Mouse (Mus musculus): ENCODE results near the gene Ttc8. TPM values are rescaled to one million over a fixed set of nuclear protein-coding genes. Genes with fewer than 3 reads are reported as not detected.
"Not testable (repeated sequence)": the region's sequence is repeated elsewhere in the genome, so short reads cannot be mapped to it uniquely, and the experiment has no call there.

The Ttc8 gene
- polyA plus RNA-seq, 1 experiment from 2014 or later: 35.7 TPM

DNA sequence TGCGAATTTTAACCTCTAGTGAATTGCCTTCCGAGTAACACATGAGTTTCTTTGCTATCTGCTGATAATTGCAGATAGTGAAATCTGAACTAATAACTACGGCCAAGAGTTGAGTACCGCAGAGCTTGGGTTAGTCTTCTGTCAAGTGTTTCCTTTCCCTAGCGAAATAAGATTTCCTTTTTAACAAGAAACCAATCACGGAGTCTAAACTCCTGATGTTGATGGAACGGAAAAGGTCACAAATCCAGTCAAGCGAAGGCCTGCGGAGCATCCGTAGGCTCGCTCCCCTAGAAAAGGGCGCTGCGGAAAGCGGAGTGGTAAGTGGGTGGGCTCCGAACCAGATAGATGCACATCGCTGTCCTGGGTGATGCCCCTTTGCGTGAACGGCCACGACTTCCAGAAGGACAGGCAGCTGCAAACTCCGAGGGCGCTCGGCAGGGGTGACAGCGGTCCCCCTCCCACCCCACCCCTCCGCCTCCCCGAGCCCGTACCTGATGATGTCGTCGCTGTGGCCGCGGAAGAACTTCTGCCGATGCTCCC is 20.0 kb upstream of the Ttc8 start:
- no peak overlapping the region; the same call in 1 of the 2 replicates for H3K9ac ChIP-seq (ENCODE audit: low read length)
- H3K4me2 ChIP-seq (ENCODE audit: low read depth, severe bottlenecking): peak overlapping the region; percentile 85
- ATAC-seq (ENCODE audit: insufficient number of reproducible peaks, low FRiP score, low TSS enrichment, low read depth) (peak; percentile 41; the same call in 1 of the 2 replicates), DNase-seq (ENCODE audit: low spot score) (peak; percentile 56)
- H3K36me3 ChIP-seq (ENCODE audit: control insufficient read depth, insufficient read depth, low read length): no peaks in the 10 kb centered on the region
- no peaks in the 10 kb centered on the region for H3K9me3 ChIP-seq (ENCODE audit: control insufficient read depth, low read length)
- H3K27ac ChIP-seq (replicated peaks; ENCODE audit: low read depth, low read length): no peak overlapping the region
- peaks cover 11% of the 10 kb centered on the region for H3K27me3 ChIP-seq (ENCODE audit: control insufficient read depth, insufficient read depth, low read length)
- no peaks in the 10 kb centered on the region; the same call in 1 of the 2 replicates for H3K4me1 ChIP-seq (ENCODE audit: control insufficient read depth, insufficient read depth, low read length)
- 5% methylated on average over 31 of the region's 31 CpGs for WGBS
- H3K4me3 ChIP-seq (ENCODE audit: low read depth, low read length): peak overlapping the region; percentile 66

DNA sequence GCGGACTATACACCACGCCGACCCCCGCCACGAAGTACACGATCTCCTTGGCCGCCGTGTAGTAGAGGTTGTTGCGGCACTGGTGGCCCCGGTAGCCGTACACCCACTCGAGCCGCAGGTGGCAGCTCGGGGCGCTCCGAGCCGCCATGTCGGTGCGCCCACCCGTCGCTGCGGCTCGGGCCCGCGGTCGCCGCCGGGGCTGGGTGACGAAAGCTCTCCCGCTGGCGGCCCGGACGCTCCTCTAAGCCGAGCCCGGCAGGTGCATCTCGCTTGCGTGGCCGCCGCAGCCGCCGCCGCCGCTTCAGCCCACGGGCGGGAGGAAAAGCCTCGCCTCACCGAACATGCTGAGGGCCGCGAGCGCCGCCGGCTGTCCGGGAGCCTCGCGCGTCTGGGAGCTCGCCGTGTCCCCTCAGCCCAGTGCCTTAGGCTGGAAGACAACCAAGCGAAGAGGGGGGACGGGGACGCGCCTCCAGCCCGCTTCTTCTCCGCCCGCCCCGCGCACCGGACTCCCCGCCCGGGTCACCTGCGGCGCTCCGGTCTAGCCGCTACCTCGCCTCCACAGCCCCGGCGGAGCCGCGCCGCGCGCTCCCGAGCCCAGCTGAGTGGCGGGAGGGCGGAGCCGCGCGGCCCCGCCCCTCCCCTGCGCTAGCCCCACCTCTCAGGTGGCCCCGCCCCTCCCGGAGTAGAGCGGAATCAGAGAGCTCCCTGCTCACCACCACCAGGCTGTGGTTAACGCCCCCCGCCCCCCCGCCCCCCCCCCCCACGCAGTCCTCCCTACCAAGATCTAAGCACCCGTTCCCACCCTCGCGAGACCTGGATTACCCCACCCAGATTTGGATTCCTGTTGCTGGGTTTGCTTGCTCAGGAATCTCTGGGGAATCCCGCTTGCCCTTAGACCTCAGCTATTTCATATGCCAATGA is 19.2 kb upstream of the Ttc8 start, which contains the start of gene Eml5:
Gene Eml5 (minus strand): TSS at position 604 of the 921 bp plus-strand sequence.
- Histone ChIP-seq H3K27me3 (ENCODE audit: control insufficient read depth, insufficient read depth, low read length) (peaks cover 11% of the 10 kb centered on the region), H3K9ac (ENCODE audit: low read length) (peak within 1 kb of the TSS; percentile 50; the same call in 1 of the 2 replicates), H3K9me3 (ENCODE audit: control insufficient read depth, low read length) (no peaks in the 10 kb centered on the region), H3K4me2 (ENCODE audit: low read depth, severe bottlenecking) (peak within 1 kb of the TSS; percentile 85), H3K4me1 (ENCODE audit: control insufficient read depth, insufficient read depth, low read length) (no peaks in the 10 kb centered on the region; the same call in 1 of the 2 replicates), H3K36me3 (ENCODE audit: control insufficient read depth, insufficient read depth, low read length) (no peaks in the 10 kb centered on the region), H3K4me3 (ENCODE audit: low read depth, low read length) (peak within 1 kb of the TSS; percentile 66), H3K27ac (replicated peaks; ENCODE audit: low read depth, low read length) (no peak within 1 kb of the TSS)
- peak; percentile 84 for DNase-seq (ENCODE audit: low spot score)
- ATAC-seq (ENCODE audit: insufficient number of reproducible peaks, low FRiP score, low TSS enrichment, low read depth): peak; percentile 88
- WGBS: 1% methylated on average over 71 of the region's 101 CpGs

DNA sequence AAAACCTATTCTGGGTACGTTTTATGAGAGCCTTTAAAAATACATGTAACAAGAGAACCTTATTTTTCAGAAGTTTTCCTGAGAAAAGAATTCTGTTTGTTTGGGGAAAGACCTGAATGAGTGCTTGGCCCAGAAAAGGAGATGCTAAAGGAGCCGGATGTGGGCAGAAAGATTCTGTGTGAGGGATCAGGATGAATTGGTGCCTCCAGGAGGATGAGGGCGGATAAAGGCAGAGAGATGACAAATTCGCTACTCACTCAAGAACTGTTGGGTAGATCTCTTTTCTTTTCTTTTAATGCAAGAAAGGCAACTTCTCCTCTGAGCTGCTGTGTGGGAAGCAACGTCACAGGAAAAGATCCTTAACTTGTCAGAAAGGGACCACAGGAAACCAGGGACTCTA is 14.9 kb upstream of the Ttc8 start:
- no peaks in the 10 kb centered on the region for H3K36me3 ChIP-seq (ENCODE audit: control insufficient read depth, insufficient read depth, low read length)
- no peak overlapping the region for H3K4me3 ChIP-seq (ENCODE audit: low read depth, low read length)
- H3K4me1 ChIP-seq (ENCODE audit: control insufficient read depth, insufficient read depth, low read length): no peaks in the 10 kb centered on the region
- no peak for DNase-seq (ENCODE audit: low spot score)
- no peaks in the 10 kb centered on the region for H3K9me3 ChIP-seq (ENCODE audit: control insufficient read depth, low read length)
- WGBS: 80% methylated on average over 5 of the region's 5 CpGs
- ATAC-seq (ENCODE audit: insufficient number of reproducible peaks, low FRiP score, low TSS enrichment, low read depth): no peak
- no peak overlapping the region for H3K4me2 ChIP-seq (ENCODE audit: low read depth, severe bottlenecking)
- no peak overlapping the region for H3K27ac ChIP-seq (replicated peaks; ENCODE audit: low read depth, low read length)
- H3K9ac ChIP-seq (ENCODE audit: low read length): no peak overlapping the region
- H3K27me3 ChIP-seq (ENCODE audit: control insufficient read depth, insufficient read depth, low read length): no peaks in the 10 kb centered on the region; the same call in 1 of the 2 replicates

DNA sequence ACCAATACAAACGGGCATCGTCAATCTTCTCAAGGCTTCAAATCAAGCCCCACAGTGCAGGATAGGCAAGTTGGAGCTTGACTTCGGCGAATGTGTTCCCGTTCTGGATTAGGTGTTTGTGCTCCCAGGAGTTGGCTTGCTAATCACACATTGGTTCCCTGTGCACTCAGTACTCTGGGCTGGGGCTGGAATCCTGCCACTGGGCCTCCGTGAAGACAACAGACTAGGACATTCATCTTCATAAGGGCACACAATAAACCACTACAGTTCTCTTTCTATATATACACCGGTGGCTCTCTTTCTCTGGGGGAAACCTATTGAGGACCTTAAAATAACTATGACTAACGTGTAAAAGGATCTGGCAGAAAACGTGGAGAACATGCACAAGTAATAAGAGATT is 10.3 kb upstream of the Ttc8 start:
- Histone ChIP-seq H3K27ac (replicated peaks; ENCODE audit: low read depth, low read length) (no peak overlapping the region), H3K4me2 (ENCODE audit: low read depth, severe bottlenecking) (no peak overlapping the region)

DNA sequence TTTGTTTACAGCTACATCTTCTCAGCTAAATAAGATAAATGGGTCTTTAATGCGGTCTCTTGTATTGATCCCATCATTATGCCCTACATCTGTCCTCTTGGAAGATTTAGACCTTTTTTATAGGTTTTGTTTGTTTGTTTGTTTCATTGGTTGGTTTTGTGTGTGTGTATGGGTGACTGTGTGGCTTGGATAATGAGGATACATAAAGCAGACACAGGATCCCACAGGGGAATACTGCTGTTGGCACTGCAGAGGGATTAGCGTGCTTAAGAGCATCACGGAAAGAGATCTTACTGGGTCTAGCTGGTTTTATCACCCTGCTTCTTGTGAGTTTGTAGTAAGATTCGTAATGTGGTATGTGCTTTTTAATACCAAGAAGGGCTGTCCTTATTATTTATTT is 10.8 kb downstream of the Ttc8 start:
- WGBS: 86% methylated on average over 4 of the region's 4 CpGs
- ATAC-seq (ENCODE audit: insufficient number of reproducible peaks, low FRiP score, low TSS enrichment, low read depth) (no peak), DNase-seq (ENCODE audit: low spot score) (no peak)

More for the DNA sequence above, 10.3 kb upstream of the Ttc8 start:
- WGBS: 78% methylated on average over 9 of the region's 9 CpGs
- no peak overlapping the region for H3K9ac ChIP-seq (ENCODE audit: low read length)
- H3K27me3 ChIP-seq (ENCODE audit: control insufficient read depth, insufficient read depth, low read length): no peaks in the 10 kb centered on the region
- H3K4me1 ChIP-seq (ENCODE audit: control insufficient read depth, insufficient read depth, low read length): no peaks in the 10 kb centered on the region
- H3K4me3 ChIP-seq (ENCODE audit: low read depth, low read length): no peak overlapping the region
- H3K9me3 ChIP-seq (ENCODE audit: control insufficient read depth, low read length): no peaks in the 10 kb centered on the region
- DNase-seq (ENCODE audit: low spot score): no peak
- H3K36me3 ChIP-seq (ENCODE audit: control insufficient read depth, insufficient read depth, low read length): no peaks in the 10 kb centered on the region
- ATAC-seq (ENCODE audit: insufficient number of reproducible peaks, low FRiP score, low TSS enrichment, low read depth): no peak

DNA sequence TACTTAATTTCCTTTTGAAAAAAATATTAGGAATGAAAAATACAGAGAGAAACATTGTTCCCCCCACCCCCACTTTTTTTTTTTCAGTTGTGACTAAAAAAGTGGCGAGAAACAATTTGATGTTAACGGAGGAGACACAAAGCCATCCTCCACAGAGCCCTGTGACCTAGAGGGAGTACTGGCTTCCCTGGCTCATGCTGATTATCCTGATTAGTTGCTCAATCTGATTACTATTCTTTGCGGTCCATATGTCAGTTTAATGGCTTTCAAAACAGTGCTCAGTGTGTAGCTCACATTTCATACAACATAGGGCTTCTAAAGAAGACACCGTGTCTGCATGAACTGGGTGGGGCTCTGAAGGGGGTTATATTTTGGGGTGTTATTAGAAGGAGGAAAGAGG is 12.1 kb downstream of the Ttc8 start:
- 89% methylated on average over 4 of the region's 4 CpGs for WGBS
- Histone ChIP-seq H3K27me3 (ENCODE audit: control insufficient read depth, insufficient read depth, low read length) (no peaks in the 10 kb centered on the region), H3K4me1 (ENCODE audit: control insufficient read depth, insufficient read depth, low read length) (no peaks in the 10 kb centered on the region), H3K9ac (ENCODE audit: low read length) (no peak overlapping the region), H3K9me3 (ENCODE audit: control insufficient read depth, low read length) (no peaks in the 10 kb centered on the region), H3K4me3 (ENCODE audit: low read depth, low read length) (no peak overlapping the region), H3K36me3 (ENCODE audit: control insufficient read depth, insufficient read depth, low read length) (no peaks in the 10 kb centered on the region), H3K27ac (replicated peaks; ENCODE audit: low read depth, low read length) (no peak overlapping the region), H3K4me2 (ENCODE audit: low read depth, severe bottlenecking) (no peak overlapping the region)
- ATAC-seq (ENCODE audit: insufficient number of reproducible peaks, low FRiP score, low TSS enrichment, low read depth) (no peak), DNase-seq (ENCODE audit: low spot score) (no peak)

More for the DNA sequence above, 10.8 kb downstream of the Ttc8 start:
- no peak overlapping the region for H3K4me3 ChIP-seq (ENCODE audit: low read depth, low read length)
- H3K4me2 ChIP-seq (ENCODE audit: low read depth, severe bottlenecking): no peak overlapping the region
- H3K27ac ChIP-seq (replicated peaks; ENCODE audit: low read depth, low read length): no peak overlapping the region
- no peaks in the 10 kb centered on the region for H3K9me3 ChIP-seq (ENCODE audit: control insufficient read depth, low read length)
- H3K4me1 ChIP-seq (ENCODE audit: control insufficient read depth, insufficient read depth, low read length): no peaks in the 10 kb centered on the region
- H3K36me3 ChIP-seq (ENCODE audit: control insufficient read depth, insufficient read depth, low read length): no peaks in the 10 kb centered on the region
- no peak overlapping the region for H3K9ac ChIP-seq (ENCODE audit: low read length)
- H3K27me3 ChIP-seq (ENCODE audit: control insufficient read depth, insufficient read depth, low read length): no peaks in the 10 kb centered on the region

DNA sequence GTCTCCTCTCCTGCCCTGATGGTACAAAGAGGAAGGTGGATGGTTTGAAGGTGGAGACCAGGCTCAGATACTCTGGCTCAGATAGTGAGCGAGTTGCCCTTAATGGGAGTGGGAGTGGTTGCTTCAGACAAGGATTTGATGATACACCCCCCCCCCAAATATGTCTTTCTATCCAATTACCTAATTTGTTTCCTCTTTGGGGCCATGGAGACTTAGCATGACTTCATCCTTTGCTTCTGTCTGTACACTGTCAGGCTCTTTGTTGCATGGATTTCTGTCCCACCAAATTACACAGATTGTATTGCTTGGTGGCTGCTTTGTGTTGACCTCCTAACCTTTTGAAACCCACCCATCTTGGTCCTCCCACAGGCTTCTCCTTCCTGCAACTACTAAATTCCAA is 12.5 kb downstream of the Ttc8 start:
- WGBS: 100% methylated on average over 1 of the region's 1 CpGs
- H3K9me3 ChIP-seq (ENCODE audit: control insufficient read depth, low read length): no peaks in the 10 kb centered on the region
- DNase-seq (ENCODE audit: low spot score) (no peak), ATAC-seq (ENCODE audit: insufficient number of reproducible peaks, low FRiP score, low TSS enrichment, low read depth) (no peak)
- no peak overlapping the region for H3K27ac ChIP-seq (replicated peaks; ENCODE audit: low read depth, low read length)
- no peak overlapping the region for H3K4me3 ChIP-seq (ENCODE audit: low read depth, low read length)
- no peaks in the 10 kb centered on the region for H3K36me3 ChIP-seq (ENCODE audit: control insufficient read depth, insufficient read depth, low read length)
- H3K4me1 ChIP-seq (ENCODE audit: control insufficient read depth, insufficient read depth, low read length): no peaks in the 10 kb centered on the region
- H3K9ac ChIP-seq (ENCODE audit: low read length): no peak overlapping the region
- H3K4me2 ChIP-seq (ENCODE audit: low read depth, severe bottlenecking): no peak overlapping the region
- H3K27me3 ChIP-seq (ENCODE audit: control insufficient read depth, insufficient read depth, low read length): no peaks in the 10 kb centered on the region

DNA sequence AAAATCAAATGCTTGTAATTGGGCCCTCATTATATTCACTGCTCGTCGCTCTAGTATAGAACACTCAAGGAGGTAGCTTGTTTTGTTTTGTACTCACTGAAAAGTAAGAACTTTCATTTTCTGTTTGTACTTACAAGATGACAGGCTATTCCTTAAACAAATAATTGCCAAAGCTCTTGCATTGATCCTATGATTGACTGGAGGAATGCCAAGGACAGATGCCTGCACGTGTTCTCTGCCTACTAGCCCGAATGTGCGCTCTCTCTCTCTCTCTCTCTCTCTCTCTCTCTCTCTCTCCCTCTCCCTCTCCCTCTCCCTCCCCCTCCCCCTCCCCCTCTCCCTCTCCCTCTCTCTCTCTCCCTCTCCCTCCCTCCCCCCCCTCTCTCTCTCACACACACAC is 30.9 kb downstream of the Ttc8 start:
- not testable (repeated sequence) for H3K4me2 ChIP-seq (ENCODE audit: low read depth, severe bottlenecking); H3K27ac ChIP-seq (replicated peaks; ENCODE audit: low read depth, low read length); H3K9me3 ChIP-seq (ENCODE audit: control insufficient read depth, low read length); ATAC-seq (ENCODE audit: insufficient number of reproducible peaks, low FRiP score, low TSS enrichment, low read depth); H3K36me3 ChIP-seq (ENCODE audit: control insufficient read depth, insufficient read depth, low read length); H3K4me1 ChIP-seq (ENCODE audit: control insufficient read depth, insufficient read depth, low read length); H3K9ac ChIP-seq (ENCODE audit: low read length); DNase-seq (ENCODE audit: low spot score); H3K27me3 ChIP-seq (ENCODE audit: control insufficient read depth, insufficient read depth, low read length); H3K4me3 ChIP-seq (ENCODE audit: low read depth, low read length)
- 77% methylated on average over 5 of the region's 5 CpGs for WGBS
